Mouse (Mus musculus) v-Abl transformed pro-B cells (cell line): Measurements from ENCODE around the gene Rgs12.

Experiments used
- in situ Hi-C, 2 experiments: fragments of 400-800 bp; cut with MboI; formaldehyde crosslinking; loops; one replicate each; pipeline ENCODE4 v1.15.1; 2025; ENCODE audit not compliant: unreplicated experiment in 2 of 2

Rgs12 gene

DNA sequence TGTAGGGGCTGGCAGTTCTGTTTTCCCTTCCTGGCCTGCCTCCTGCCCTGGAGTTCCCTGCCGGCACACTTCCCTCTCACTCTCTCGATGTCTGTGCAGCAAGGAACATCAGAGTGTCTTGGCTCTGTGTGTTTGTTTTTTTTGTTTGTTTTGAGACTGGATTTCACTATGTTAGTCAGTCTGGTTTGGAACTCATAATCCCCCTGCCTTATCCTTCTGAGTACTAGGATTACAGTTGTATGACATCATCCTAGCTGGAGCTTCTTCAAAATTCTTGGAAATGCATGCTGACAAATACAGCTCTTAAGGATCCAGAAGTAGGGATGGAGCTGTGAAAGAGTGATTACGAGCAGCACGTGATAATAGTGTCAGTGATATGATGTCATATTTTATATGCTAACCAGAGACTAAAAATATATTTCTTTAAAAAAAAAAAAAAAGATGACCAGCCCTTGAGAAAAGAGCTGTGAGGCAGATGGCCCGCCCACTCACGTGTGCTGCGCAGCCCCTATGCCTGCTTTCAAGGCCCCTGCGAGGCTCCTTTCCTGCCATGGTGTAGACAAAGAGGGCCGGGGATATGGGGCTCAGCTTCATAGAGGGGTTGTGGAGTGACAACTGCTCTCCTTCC lies 70.5 kb downstream of the Rgs12 start:
- in situ Hi-C loops: no loop called here

- in situ Hi-C loops: no loop called here
Measured at GRCm38 (mm10) chr5:35020410-35021241, 71.4 kb downstream of the Rgs12 start.

DNA sequence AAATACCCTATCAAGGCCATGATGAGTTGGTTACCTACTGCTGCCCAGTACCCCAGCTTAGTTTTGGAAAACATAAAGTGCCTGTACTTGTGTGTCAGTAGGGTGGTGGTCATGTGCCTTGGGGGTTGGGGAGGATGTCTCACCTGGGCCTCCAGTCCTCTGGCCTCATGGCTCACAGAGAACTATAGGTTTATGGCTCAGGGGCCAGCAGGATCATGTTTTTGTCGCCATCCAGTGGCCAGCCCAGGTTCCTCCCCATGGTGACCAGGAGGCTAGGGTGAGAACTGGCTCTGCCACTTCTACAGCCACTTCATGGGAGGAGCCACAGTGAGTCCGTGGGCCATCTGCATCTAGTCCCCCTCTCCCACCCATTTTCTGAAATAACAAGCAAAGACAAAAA lies 75.7 kb downstream of the Rgs12 start:
- in situ Hi-C loops: loop anchor here (25.0 kb wide), 2 partner anchors 513 to 738 kb away; partner anchors contain the start of genes Tnip2 (in 2 of the 2), Cfap99 (in 1 of the 2) and Zfyve28 (in 1 of the 2)

DNA sequence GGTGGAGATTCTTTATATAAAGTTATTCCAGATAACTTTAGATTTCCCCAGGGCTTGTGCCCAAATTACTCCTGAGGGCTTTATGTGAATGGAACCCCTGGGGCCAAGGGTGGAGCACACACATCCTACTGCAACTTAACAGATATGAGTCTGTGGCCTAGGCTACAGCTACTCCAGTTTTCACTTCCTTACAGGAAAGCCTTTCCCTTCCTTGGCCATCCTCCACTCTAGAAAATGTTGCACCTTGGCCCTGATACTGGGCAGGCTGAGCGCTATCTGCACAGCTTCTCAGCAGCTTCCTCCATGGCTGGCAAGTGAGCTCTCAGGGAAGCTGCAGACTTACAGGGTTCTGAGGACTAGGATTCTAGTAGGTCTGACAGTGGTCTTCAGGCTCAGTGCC lies 80.1 kb downstream of the Rgs12 start:
- in situ Hi-C loops: loop anchor here (25.0 kb wide), 2 partner anchors 517 to 742 kb away; partner anchors contain the start of genes Tnip2 (in 2 of the 2), Cfap99 (in 1 of the 2) and Zfyve28 (in 1 of the 2)

- in situ Hi-C loops: loop anchor here (25.0 kb wide), 2 partner anchors 517 to 742 kb away; partner anchors contain the start of genes Tnip2 (in 2 of the 2), Cfap99 (in 1 of the 2) and Zfyve28 (in 1 of the 2)
Measured at GRCm38 (mm10) chr5:35029755-35030154, 80.5 kb downstream of the Rgs12 start.

DNA sequence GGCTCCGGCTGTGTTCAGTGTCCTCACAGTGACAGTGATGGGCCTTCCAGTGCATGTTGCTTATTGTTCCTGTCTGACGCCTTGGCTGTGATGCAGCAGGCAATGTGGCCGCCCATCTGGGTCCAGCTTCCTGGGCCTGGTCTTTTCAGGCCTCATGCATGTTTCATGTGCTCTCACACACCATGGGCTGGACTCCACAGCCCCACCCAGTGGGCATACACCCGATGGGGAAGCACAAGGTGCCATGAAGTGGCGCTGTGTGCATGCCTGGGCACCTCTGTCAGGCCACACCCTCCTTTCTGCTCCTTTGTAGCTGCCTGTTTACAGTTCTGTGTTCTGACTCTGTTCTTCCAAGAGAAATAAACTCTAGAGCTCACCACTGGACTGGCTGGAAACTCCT lies 83.8 kb downstream of the Rgs12 start:
- in situ Hi-C loops: loop anchor here (25.0 kb wide), 2 partner anchors 521 to 746 kb away; partner anchors contain the start of genes Tnip2 (in 2 of the 2), Cfap99 (in 1 of the 2) and Zfyve28 (in 1 of the 2)

- in situ Hi-C loops: loop anchor here (25.0 kb wide), 2 partner anchors 521 to 746 kb away; partner anchors contain the start of genes Tnip2 (in 2 of the 2), Cfap99 (in 1 of the 2) and Zfyve28 (in 1 of the 2)
Measured at GRCm38 (mm10) chr5:35033619-35034018, 84.4 kb downstream of the Rgs12 start.

GRCm38 (mm10) chr5:35035141-35035540 lies 85.9 kb downstream of the Rgs12 start:
- in situ Hi-C loops: loop anchor here (25.0 kb wide), 2 partner anchors 523 to 748 kb away; partner anchors contain the start of genes Tnip2 (in 2 of the 2), Cfap99 (in 1 of the 2) and Zfyve28 (in 1 of the 2)

DNA sequence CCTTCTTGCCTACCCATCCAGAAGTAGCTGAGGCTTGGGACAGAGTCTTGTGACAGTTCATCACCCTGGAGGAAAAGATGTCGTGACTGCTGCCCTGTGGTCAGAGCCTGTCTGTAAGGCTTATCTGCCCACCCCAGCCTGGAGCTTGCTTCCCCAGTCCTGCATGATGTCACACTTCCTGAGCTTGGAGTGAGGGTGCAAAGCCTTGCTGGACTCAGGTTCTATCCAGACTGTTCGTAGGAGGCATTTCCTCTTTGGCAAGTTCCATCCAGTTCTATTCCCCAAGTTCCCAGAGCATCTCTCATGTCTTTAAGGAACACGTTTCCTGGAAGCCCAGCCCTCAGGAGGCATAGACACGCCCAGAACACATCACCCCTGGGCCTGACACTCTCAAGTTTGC lies 86.5 kb downstream of the Rgs12 start:
- in situ Hi-C loops: loop anchor here (25.0 kb wide), 2 partner anchors 523 to 748 kb away; partner anchors contain the start of genes Tnip2 (in 2 of the 2), Cfap99 (in 1 of the 2) and Zfyve28 (in 1 of the 2)

GRCm38 (mm10) chr5:35037438-35037837 lies 88.2 kb downstream of the Rgs12 start:
- in situ Hi-C loops: loop anchor here (25.0 kb wide), 2 partner anchors 525 to 750 kb away; partner anchors contain the start of genes Tnip2 (in 2 of the 2), Cfap99 (in 1 of the 2) and Zfyve28 (in 1 of the 2)

- in situ Hi-C loops: loop anchor here (5.0 to 25.0 kb wide), 5 partner anchors 54 to 754 kb away; partner anchors contain the start of genes Tnip2 (in 2 of the 2), Cfap99 (in 1 of the 2) and Zfyve28 (in 1 of the 2)
Measured at GRCm38 (mm10) chr5:35041268-35041829, 92.1 kb downstream of the Rgs12 start, which contains the start of gene Hgfac. Gene Hgfac (plus strand): TSS chr5:35041509.

GRCm38 (mm10) chr5:35042431-35043109 lies 93.3 kb downstream of the Rgs12 start:
- in situ Hi-C loops: loop anchor here (5.0 to 25.0 kb wide), 5 partner anchors 55 to 755 kb away; partner anchors contain the start of genes Tnip2 (in 2 of the 2), Cfap99 (in 1 of the 2) and Zfyve28 (in 1 of the 2)

GRCm38 (mm10) chr5:35043110-35043451 lies 93.8 kb downstream of the Rgs12 start:
- in situ Hi-C loops: loop anchor here (5.0 to 25.0 kb wide), 5 partner anchors 56 to 756 kb away; partner anchors contain the start of genes Tnip2 (in 2 of the 2), Cfap99 (in 1 of the 2) and Zfyve28 (in 1 of the 2)

DNA sequence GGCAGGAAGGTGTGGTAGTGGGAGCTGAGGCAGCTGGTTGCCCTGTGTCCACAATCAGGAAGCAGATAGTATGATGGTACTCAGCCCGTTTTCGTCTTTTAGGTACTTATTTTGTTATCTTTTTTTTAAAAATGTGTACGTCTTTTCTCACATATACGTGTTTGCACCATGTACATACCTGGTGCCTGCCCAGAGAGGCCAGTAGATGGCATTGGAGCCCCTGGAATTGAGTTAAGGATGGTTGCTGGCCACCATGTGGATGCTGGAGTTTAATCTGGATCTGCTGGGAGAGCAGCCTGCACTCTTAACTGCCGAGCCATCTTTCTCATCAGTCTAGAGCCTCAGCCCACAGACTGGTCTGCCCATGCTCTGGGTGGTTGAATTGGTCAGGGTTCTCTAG lies 101.3 kb downstream of the Rgs12 start:
- in situ Hi-C loops: no loop called here

GRCm38 (mm10) chr5:35054628-35055027 lies 105.4 kb downstream of the Rgs12 start:
- in situ Hi-C loops: no loop called here

GRCm38 (mm10) chr5:35055076-35055475 lies 105.8 kb downstream of the Rgs12 start:
- in situ Hi-C loops: no loop called here

- in situ Hi-C loops: no loop called here
Measured at GRCm38 (mm10) chr5:35056604-35057432, 107.6 kb downstream of the Rgs12 start, which contains the start of gene Dok7. Gene Dok7 (plus strand): TSS chr5:35056766.

DNA sequence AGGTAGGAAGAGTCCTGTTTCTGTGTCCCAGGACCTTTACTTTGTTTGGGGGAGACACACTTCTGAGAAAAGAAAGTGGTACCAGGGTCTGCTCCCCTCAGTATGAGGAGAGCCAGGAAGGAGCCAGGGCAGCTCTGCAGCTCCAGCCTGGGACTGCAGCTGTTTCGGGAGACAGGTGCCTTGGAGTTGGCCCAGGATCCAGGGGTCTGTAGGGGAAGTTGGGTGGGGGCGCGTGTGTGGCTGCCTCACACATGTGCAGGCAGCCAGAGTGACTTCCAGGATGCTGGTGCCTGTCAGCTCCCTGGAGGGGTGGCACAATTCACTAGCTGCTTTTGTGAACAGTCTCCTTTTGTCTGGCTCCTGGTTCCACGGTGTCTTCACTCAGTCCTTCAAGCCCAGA lies 108.3 kb downstream of the Rgs12 start:
- in situ Hi-C loops: no loop called here
